Comparison of ENCODE assay signal across 20 mouse cellular contexts in genomic region chr11:83649305-83649841, GRCm38 (mm10). TPM values are rescaled to one million over a fixed set of nuclear protein-coding genes. Genes with fewer than 3 reads are reported as not detected.
DNase-seq lines count a peak whose midpoint lies in the region; ATAC-seq and TF ChIP-seq lines count a peak whose summit lies in the region.
"Had no signal": no experiment of that assay in that cellular context is flagged by ENCODE, and none has a peak within 500 bp of the region (broad histone marks: within the 10 kb centered on the region; RNA-seq: fewer than 3 reads in every experiment).

Gene Ccl3, minus strand, starts transcription at chr11:83649355.

- H3K36me3 ChIP-seq in lung, postnatal 0 days (ENCODE audit: insufficient read depth, low read length): no peaks in the 10 kb centered on the region
- no peaks in the 10 kb centered on the region for H3K36me3 ChIP-seq in stomach, embryonic 16.5 days (ENCODE audit: control insufficient read depth, insufficient read depth, low read length)
- no peaks in the 10 kb centered on the region for H3K36me3 ChIP-seq in embryonic facial prominence, embryonic 10.5 days (replicated peaks)
- H3K36me3 ChIP-seq: forebrain, embryonic 15.5 days; heart, embryonic 15.5 days; hindbrain, embryonic 15.5 days; kidney, embryonic 15.5 days; midbrain, embryonic 12.5 days; neural tube, embryonic 13.5 days had no signal

- 62% methylated on average over 8 of the region's 8 CpGs for WGBS in lung, postnatal 0 days
- 77% methylated on average over 8 of the region's 8 CpGs for WGBS in stomach, embryonic 16.5 days
- WGBS in embryonic facial prominence, embryonic 10.5 days: 82% methylated on average over 8 of the region's 8 CpGs

- no peak within 1 kb of the TSS for H3K4me3 ChIP-seq in lung, postnatal 0 days (ENCODE audit: low read depth, low read length)
- no peak within 1 kb of the TSS for H3K4me3 ChIP-seq in stomach, embryonic 16.5 days (replicated peaks; ENCODE audit: low read length)
- H3K4me3 ChIP-seq in embryonic facial prominence, embryonic 10.5 days: no peak within 1 kb of the TSS
- no peak within 1 kb of the TSS for H3K4me3 ChIP-seq in gastrocnemius, adult 2 months
- H3K4me3 ChIP-seq: forebrain, embryonic 15.5 days; heart, embryonic 15.5 days; hindbrain, embryonic 15.5 days; kidney, embryonic 15.5 days; midbrain, embryonic 12.5 days; neural tube, embryonic 13.5 days had no signal

- peak; percentile 25 for DNase-seq in lung, postnatal 0 days (ENCODE audit: low spot score)
- no peak for DNase-seq in lung, postnatal 4 days
- DNase-seq in brain, embryonic 14.5 days (ENCODE audit: low read depth): peak; percentile 7
- peak; percentile 16 for DNase-seq in induced T-regulatory cell, adult 2 months (ENCODE audit: low read depth)
- no peak for DNase-seq in embryonic facial prominence, embryonic 10.5 days (ENCODE audit: low spot score)
- no peak for DNase-seq in gastrocnemius, adult 2 months
- DNase-seq: adrenal gland, postnatal 25 days; cerebellum, postnatal 25 days; gastrocnemius, postnatal 25 days; left cerebral cortex, postnatal 4 days; lung, adult 2 months had no signal

- ATAC-seq in lung, postnatal 0 days: no peak
- ATAC-seq in stomach, embryonic 16.5 days (ENCODE audit: insufficient read depth, low FRiP score): no peak
- ATAC-seq: forebrain, embryonic 15.5 days had no signal

- no peak for TF ChIP-seq POLR2A in brain, embryonic 14.5 days (IDR thresholded peaks at IDR 0.05; ENCODE audit: borderline replicate concordance, extremely low read depth, insufficient read depth, insufficient read length, poor library complexity, severe bottlenecking)

- H3K27me3 ChIP-seq in lung, postnatal 0 days (replicated peaks; ENCODE audit: insufficient read depth, low read length): no peaks in the 10 kb centered on the region
- no peaks in the 10 kb centered on the region for H3K27me3 ChIP-seq in stomach, embryonic 16.5 days (ENCODE audit: control insufficient read depth, insufficient read depth, low read length)
- no peaks in the 10 kb centered on the region for H3K27me3 ChIP-seq in embryonic facial prominence, embryonic 10.5 days (replicated peaks; ENCODE audit: low read depth, poor library complexity, severe bottlenecking)
- H3K27me3 ChIP-seq: forebrain, embryonic 15.5 days; heart, embryonic 15.5 days; hindbrain, embryonic 15.5 days; kidney, embryonic 15.5 days; midbrain, embryonic 12.5 days; neural tube, embryonic 13.5 days had no signal

- TF ChIP-seq EP300 in lung, postnatal 0 days (IDR thresholded peaks at IDR 0.05): no peak

- no peak within 1 kb of the TSS for H3K9ac ChIP-seq in lung, postnatal 0 days (replicated peaks; ENCODE audit: low read depth)
- H3K9ac ChIP-seq in stomach, embryonic 16.5 days (ENCODE audit: low read length): no peak within 1 kb of the TSS
- H3K9ac ChIP-seq: forebrain, embryonic 15.5 days; heart, embryonic 15.5 days; hindbrain, embryonic 15.5 days; kidney, embryonic 15.5 days; midbrain, embryonic 12.5 days; neural tube, embryonic 13.5 days had no signal

- H3K27ac ChIP-seq in lung, postnatal 0 days (ENCODE audit: low read length): no peak within 1 kb of the TSS
- H3K27ac ChIP-seq in stomach, embryonic 16.5 days (ENCODE audit: low read length): no peak within 1 kb of the TSS
- no peak within 1 kb of the TSS for H3K27ac ChIP-seq in embryonic facial prominence, embryonic 10.5 days (replicated peaks)
- no peak within 1 kb of the TSS for H3K27ac ChIP-seq in gastrocnemius, adult 2 months
- H3K27ac ChIP-seq: forebrain, embryonic 15.5 days; heart, embryonic 15.5 days; hindbrain, embryonic 15.5 days; kidney, embryonic 15.5 days; midbrain, embryonic 12.5 days; neural tube, embryonic 13.5 days had no signal

- no peak for TF ChIP-seq CTCF in lung, postnatal 0 days (IDR thresholded peaks at IDR 0.05)
- TF ChIP-seq CTCF in brain, embryonic 14.5 days (IDR thresholded peaks at IDR 0.05; ENCODE audit: borderline replicate concordance, extremely low read depth, insufficient read depth, insufficient read length): no peak
- TF ChIP-seq CTCF in gastrocnemius, adult 2 months (IDR thresholded peaks at IDR 0.05): no peak

- H3K9me3 ChIP-seq in lung, postnatal 0 days (ENCODE audit: low read length): no peaks in the 10 kb centered on the region
- no peaks in the 10 kb centered on the region for H3K9me3 ChIP-seq in stomach, embryonic 16.5 days (replicated peaks; ENCODE audit: control insufficient read depth, low read length)
- no peaks in the 10 kb centered on the region for H3K9me3 ChIP-seq in embryonic facial prominence, embryonic 10.5 days
- H3K9me3 ChIP-seq: forebrain, embryonic 15.5 days; heart, embryonic 15.5 days; hindbrain, embryonic 15.5 days; kidney, embryonic 15.5 days; midbrain, embryonic 12.5 days; neural tube, embryonic 13.5 days had no signal

- H3K4me2 ChIP-seq in lung, postnatal 0 days (replicated peaks; ENCODE audit: low read depth, low read length): no peak within 1 kb of the TSS
- 0 out of 2 replicates have a peak within 1 kb of the TSS, but pooled peaks have one; percentile 9 for H3K4me2 ChIP-seq in stomach, embryonic 16.5 days (ENCODE audit: low read depth, low read length)
- H3K4me2 ChIP-seq: forebrain, embryonic 15.5 days; heart, embryonic 15.5 days; hindbrain, embryonic 15.5 days; kidney, embryonic 15.5 days; midbrain, embryonic 12.5 days; neural tube, embryonic 13.5 days had no signal

- intact Hi-C loops in gastrocnemius, adult 2 months (cut with DNase I): no loop called here

- no peaks in the 10 kb centered on the region for H3K4me1 ChIP-seq in lung, postnatal 0 days (ENCODE audit: insufficient read depth, low read depth, low read length)
- no peaks in the 10 kb centered on the region for H3K4me1 ChIP-seq in stomach, embryonic 16.5 days (ENCODE audit: control insufficient read depth, insufficient read depth, low read length)
- H3K4me1 ChIP-seq in embryonic facial prominence, embryonic 10.5 days: no peaks in the 10 kb centered on the region
- H3K4me1 ChIP-seq: forebrain, embryonic 15.5 days; heart, embryonic 15.5 days; hindbrain, embryonic 15.5 days; kidney, embryonic 15.5 days; midbrain, embryonic 12.5 days; neural tube, embryonic 13.5 days had no signal

RNA-seq across cellular contexts. Expression of gene Ccl3, which starts in this region (rescaled TPM):
- 3.6 and 11.2 TPM in 2 replicates for polyA plus RNA-seq in lung, postnatal 0 days (2015; fragmentation: Nextera tagmentation; extraction: Ambion mirVana)
- 1.7 and 2.4 TPM in 2 replicates for polyA plus RNA-seq in brain, embryonic 14.5 days (2012; rRNA removed)
- 0.62 and 0.84 TPM in 2 replicates for polyA plus RNA-seq in stomach, embryonic 16.5 days (2015; fragmentation: Nextera tagmentation; extraction: Ambion mirVana)
- polyA plus RNA-seq in embryonic facial prominence, embryonic 10.5 days (2016; fragmentation: Nextera tagmentation; extraction: Ambion mirVana): 0.54 and 1.0 TPM in 2 replicates
- not detected for total RNA-seq in gastrocnemius, adult 2 months (2021)
- total RNA-seq: gastrocnemius, postnatal 25 days; layer of hippocampus, postnatal 14 days had no signal
- polyA plus RNA-seq: stomach, embryonic 14.5 days had no signal

Comparison
In these comparisons a context has a peak if more than half of its experiments do, and no peak if none do; other contexts are left out.
1. DNase-seq: peak in lung, postnatal 0 days (single experiment), brain, embryonic 14.5 days (single experiment) and induced T-regulatory cell, adult 2 months (single experiment); none in lung, postnatal 4 days (0 of 2), embryonic facial prominence, embryonic 10.5 days (single experiment) and gastrocnemius, adult 2 months (single experiment).